Mouse (Mus musculus) left cerebral cortex, adult 9 months (tissue): ENCODE results near the gene Olfr881.

ENCODE experiments used
- DNase-seq, 2 experiments: peaks; one replicate each; pipeline ENCODE4 v3.0.0; 2022; ENCODE audit warnings: low spot score in 2 of 2

The Olfr881 gene

GRCm38 (mm10) chr9:37991525-37991924 lies at the start of gene Olfr881:
Gene Olfr881, plus strand, starts transcription at chr9:37991825.
- no peak for DNase-seq

DNA sequence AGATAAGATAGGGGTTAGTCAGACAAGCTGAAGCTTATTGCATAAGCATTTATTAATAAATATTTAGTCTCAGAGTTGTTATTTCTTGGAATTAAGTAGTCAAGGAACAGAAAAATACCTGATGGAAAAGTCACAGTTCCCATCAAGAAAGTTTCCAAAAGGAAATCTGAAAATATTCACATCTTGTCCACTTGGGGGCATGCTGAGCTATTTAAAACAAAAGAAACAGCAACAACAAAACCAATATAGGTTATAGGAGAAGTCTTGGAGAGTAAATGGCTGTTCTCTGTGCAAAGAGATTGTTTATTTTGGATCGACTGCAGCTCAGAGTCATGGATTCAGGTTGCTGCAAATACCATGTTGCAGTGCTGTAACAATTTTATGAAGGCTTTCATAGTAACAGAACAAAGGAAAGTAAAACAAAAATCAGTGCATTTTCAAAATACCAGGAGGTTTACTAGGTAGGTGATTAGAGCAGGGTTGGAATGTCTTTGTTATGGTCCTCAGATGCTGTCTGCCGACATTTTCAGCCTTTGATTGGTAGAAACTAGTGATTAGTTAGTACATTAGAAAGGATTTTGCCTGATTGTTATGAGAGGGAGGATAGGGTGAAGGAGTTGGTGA lies 7.1 kb downstream of the Olfr881 start:
- no peak for DNase-seq

- DNase-seq: no peak
These were observed 8.4 kb downstream of the Olfr881 start for GRCm38 (mm10) chr9:38000021-38000420.

DNA sequence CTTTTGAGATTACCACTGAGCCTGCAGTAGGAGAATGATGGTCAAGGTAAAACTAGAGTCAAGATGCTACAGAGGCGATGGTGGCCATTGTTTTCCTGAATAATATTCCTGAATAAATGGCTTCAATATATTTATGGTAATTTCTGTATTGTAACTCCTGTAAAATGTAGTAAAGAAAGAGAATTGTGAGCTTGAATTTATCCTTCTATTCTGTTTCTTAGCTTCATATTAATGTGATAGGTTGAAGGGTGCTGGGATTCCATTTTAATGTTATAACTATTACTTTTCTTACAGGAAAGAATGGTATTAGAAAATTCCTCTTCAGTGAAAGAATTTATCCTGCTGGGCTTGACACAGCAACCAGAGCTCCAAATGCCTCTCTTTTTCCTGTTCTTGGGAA lies 33.9 kb downstream of the Olfr881 start, which contains the start of gene Olfr883:
Gene Olfr883 (plus strand): TSS at position 301 of the 400 bp plus-strand sequence.
- DNase-seq: no peak
